Mouse (Mus musculus) layer of hippocampus, postnatal 36 days (tissue): ENCODE data around the gene Hacd4. TPM values are rescaled to one million over a fixed set of nuclear protein-coding genes. Genes with fewer than 3 reads are reported as not detected.

Experiments
- DNase-seq, 2 experiments: peaks; one replicate each; pipeline ENCODE4 v3.0.0; 2022
- total RNA-seq, 2 experiments: library from RNA; stranded (reverse); gene quantifications; 2 replicates each; pipeline ENCODE4 v1.2.3; 2021

Gene Hacd4
- 1 to 10 TPM; 1.4 to 1.6 TPM for total RNA-seq

DNA sequence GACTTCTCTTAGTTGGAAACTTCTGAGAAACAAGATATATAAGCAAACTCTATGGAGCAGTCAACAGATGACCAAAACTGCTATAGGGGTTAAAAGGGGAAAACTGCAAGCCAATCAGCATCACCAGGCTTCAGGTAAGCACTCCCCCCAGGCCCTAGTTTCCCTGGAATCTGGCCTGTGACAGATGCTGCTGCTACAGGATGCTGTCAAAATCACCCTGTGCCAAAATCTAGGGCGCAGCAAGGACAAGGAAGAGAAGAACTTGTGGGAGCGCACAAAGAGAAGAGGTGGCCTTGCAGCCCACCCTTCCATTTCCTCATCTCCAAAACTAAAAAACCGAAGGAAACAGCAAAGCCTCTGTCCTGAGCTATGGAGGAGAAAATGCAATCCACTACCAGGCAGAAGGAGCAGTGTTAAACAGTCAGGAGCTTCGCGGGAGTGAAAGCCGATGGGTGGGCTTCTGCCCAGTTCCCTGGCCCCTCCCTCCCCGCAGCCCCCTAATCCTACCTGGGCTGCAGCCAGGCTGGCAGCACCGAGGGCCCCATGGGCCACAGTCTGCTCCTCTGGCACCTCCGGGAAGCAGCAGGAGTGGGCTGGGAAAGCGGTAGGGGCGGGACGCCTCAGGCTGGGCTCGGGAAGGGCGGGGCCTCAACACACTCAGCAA is at the start of gene Hacd4:
Hacd4 (minus strand) TSS at position 603 of the 664 bp plus-strand sequence.
- DNase-seq: peak in 1 of 2 experiments; percentile 13

GRCm38 (mm10) chr4:88488107-88488506 is 49.4 kb upstream of the Hacd4 start:
- no peak for DNase-seq

GRCm38 (mm10) chr4:88480130-88480529 is 41.4 kb upstream of the Hacd4 start:
- DNase-seq: no peak

GRCm38 (mm10) chr4:88478809-88479186 is 40.1 kb upstream of the Hacd4 start:
- no peak for DNase-seq

- no peak for DNase-seq
Measured at GRCm38 (mm10) chr4:88478177-88478808, 39.6 kb upstream of the Hacd4 start.

DNA sequence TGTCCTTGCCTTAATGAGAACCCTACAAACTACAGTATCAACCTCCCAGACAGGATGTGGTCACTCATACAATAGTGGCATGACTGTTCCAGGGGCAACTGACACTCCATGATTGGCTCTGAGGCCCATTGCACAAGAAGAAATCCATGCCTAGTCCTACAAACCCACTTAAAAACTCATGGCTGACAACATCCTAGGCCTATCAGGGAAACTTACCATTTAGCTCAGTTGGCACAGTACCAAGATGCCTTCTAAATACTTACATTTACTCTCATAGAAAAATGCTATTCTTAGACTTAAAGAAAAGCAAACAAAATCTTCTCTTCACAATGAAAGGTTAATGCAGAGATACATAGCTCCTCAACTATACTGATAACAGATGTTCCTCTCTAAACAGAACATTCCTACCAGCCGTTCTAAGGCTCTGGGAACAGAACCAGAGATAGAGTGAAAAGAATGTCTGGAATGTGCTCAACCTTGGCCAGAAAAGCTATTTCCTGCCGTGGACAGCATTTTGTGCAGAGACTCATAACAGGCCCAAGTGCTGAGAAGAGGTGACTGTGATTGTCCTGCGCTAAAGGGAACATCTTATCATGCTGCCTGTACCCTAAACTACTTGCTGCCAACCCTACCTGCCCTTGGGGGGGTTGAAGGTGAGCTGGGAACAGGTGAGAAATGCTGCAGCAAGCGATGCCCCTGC is 37.9 kb upstream of the Hacd4 start:
- DNase-seq: no peak

DNA sequence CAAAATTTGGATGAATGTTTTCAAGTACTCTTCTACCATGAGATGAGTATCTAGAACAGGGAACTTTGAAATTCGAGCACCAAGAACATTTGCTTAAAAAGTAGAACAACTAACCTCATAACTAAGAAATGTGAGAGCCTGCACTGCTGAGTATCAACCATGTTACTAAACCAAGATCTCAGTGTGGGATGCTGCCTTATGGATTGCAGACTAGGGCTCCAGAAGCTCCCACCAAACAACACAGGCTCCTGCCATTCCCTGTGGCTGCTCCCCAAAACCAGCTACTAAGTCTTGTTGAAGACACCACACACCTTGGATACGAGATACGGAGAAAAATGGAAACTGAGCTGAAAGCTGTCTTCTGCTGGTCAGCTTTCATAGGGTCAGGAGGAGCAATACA is 37.4 kb upstream of the Hacd4 start:
- DNase-seq: no peak

DNA sequence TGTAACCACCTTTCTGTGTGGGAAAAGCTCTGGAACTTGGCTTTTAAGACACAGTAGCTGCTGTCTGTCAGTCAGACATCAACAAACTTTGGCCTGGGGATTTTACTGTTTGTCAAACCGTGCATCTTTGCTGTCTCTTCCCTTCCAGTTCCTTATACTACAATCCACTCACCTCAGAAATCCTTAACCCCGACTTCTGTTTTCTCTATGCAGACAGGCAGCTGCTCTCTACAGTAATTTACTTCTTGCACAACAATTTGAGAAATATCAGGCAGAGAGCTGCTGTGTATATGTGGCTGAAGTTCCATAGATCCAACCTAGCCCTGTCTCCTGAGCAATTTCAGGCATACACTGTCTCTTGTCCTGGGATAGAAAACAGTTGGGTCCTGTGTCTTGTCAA is 32.8 kb upstream of the Hacd4 start:
- DNase-seq: no peak

- no peak for DNase-seq
Measured at GRCm38 (mm10) chr4:88464574-88464973, 25.8 kb upstream of the Hacd4 start.

- no peak for DNase-seq
Measured at GRCm38 (mm10) chr4:88462981-88463646, 24.4 kb upstream of the Hacd4 start.

DNA sequence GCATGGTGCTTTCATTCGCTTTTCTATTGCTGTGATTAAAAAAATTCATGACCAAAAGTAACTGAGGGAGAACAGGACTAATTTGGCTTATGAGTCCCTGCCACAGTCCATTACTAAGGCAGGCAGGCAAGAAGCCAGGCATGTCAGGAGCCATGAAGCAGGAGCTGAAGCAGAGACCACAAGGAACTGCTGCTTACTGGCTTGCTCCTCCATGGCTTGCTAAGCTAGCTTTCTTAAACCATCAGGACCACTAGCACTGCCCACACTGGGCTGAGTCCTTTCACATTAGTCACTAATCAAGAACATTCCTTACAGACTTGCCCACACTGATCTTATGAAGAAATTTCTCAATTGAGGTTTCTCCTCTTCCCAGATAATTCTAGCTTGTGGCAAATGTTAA is 23.8 kb upstream of the Hacd4 start:
- DNase-seq: no peak

DNA sequence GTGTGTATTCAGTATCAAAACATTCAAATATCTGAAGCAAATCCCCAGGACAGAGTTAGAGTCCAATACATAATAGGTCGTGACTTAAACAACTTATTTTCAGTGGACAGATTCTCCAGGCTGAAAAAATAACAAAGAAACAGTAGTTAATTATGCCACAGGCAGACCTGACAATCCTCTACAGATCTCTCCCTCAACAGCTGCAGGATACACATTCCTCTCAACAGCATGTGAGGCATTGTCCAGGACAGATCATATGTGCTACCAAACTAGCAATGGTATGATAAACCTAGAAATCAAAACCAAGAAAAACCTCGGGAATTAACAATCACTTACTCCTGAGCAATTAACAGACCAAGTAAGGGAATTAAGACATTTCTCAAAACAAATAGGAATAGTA is 22.6 kb upstream of the Hacd4 start:
- no peak for DNase-seq

- DNase-seq: no peak
Measured at GRCm38 (mm10) chr4:88458673-88459072, 19.9 kb upstream of the Hacd4 start.

DNA sequence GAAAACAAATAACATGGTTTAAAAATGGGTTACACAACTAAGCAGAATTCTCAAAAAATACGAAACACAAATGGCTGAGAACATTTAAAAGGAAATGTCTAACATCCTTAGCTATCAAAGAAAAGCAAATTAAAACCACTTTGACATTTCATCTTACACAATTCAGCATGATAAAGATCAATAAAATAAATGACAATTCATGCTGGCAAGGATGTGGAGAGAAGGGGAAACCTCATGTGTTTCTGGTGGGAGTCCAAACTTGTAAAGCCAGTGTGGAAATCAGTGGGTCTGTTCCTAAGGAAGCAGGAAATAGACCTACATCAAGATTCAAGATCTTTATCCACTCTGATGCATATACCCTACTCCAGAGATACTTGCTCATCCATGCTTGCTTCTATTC is 19.4 kb upstream of the Hacd4 start:
- DNase-seq: no peak

DNA sequence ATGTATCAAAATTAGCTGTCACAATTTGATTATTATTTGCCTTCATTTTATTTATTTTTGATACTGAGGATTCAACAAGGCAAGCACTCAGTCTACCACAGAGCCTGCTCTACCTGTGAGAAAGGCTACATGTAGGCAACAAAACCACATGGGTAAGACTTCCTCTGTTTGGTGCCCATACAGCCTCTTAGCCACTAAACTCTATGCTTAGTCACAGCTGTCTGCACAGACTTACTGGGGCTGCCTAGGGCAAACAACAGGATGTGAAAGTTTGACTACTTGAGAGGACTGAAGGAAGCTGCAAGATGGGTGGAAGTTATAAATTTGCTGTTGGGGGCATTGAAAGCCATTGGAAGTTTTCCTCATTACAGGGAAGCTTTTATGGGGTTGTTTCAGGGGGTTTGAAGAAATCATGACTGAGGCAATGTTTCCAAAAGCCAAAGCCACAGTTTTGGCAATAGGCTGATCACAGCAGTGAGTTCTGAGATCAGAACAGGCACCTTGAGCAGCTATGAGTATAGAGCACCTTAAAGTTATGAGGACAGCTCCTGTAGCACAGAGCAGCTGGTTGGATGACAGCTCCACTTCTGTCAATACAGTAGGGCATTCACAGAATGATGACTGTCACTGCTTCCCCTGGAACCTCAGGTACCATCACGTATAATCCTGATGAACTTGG is 11.5 kb upstream of the Hacd4 start:
- DNase-seq: no peak

DNA sequence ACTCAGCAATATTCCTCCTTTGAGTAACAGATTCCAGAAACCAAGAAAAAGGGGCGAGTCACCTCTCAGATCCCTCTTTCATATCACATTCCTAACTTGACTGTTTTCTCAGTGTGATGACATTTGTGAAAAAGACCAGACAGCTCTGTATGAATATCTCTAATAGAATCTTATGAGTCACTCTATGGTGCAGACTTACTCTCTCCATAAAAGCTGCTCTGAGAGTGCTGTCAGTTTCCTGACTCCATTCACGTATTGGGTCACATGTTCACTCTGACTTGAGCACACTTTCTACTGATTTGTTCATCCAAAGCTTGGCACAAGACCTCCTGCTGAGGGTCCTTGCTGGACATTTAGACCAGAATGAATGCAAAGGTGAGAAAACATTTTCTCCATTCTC is 10.2 kb upstream of the Hacd4 start:
- no peak for DNase-seq

- no peak for DNase-seq
Measured at GRCm38 (mm10) chr4:88440814-88441213, 2.1 kb upstream of the Hacd4 start.

DNA sequence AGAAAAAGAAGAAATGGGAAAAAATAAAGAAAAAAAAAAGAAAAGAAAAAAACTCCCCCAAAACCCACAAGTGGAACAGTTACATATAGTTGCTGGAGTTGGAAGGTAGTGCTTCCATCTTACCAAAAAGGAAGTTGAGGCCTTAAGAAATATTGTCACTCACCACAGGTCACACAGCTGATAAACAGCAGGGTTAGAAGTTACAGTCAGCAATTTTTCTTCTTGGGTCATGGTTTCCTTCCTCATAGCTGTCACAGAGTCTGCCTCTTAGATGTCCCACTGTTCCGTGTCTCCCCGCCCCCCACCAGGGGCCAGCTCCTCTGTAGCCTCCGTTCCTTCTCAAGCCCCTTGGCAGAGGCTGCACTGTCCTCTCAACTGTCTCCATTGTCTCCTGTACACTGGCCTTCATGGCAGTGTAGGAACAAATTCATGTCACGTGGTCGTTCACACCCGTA is 968 bp upstream of the Hacd4 start:
- DNase-seq: no peak

GRCm38 (mm10) chr4:88438990-88439329 is 232 bp upstream of the Hacd4 start:
- no peak for DNase-seq

GRCm38 (mm10) chr4:88437917-88438316 is 811 bp downstream of the Hacd4 start:
- no peak for DNase-seq

DNA sequence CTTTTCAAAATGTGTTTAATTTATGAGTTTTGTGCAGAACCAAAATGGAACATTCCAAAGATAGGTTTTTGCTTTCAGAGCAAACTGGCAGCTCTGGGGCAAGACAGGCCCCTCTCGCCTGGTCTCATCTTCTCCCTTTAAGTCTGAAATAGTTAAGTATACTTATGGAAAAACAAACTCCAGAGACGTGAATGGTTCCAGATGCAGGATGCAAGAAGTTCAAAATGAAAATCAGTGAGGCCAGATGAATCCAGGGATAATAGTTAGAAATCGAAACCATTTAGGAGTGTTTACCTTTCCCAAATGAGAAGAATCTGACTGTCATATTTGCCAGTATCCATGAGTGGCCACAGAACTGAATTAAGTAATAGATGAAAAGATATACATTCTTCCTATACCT is 1.6 kb downstream of the Hacd4 start:
- DNase-seq: no peak

GRCm38 (mm10) chr4:88436593-88437165 is 2.0 kb downstream of the Hacd4 start:
- no peak for DNase-seq
